Mouse (Mus musculus): ENCODE results near the gene Bola2.
A peak's percentile ranks its signal among the peaks of the same experiment; 100 is the strongest.

Gene Bola2

GRCm38 (mm10) chr7:126695210-126695611 is at the start of gene Bola2:
Gene Bola2 (plus strand): TSS chr7:126695401.
- Histone ChIP-seq H3K36me3 (ENCODE audit: control insufficient read depth, insufficient read depth, low read length, poor library complexity, severe bottlenecking) (peaks cover 18% of the 10 kb centered on the region), H3K27me3 (ENCODE audit: control insufficient read depth, insufficient read depth, low read length, poor library complexity, severe bottlenecking) (no peaks in the 10 kb centered on the region)
- peak; percentile 85 for DNase-seq (ENCODE audit: low read depth, low spot score)

- DNase-seq (ENCODE audit: low read depth, low spot score): peak; percentile 19
- Histone ChIP-seq H3K27me3 (ENCODE audit: control insufficient read depth, insufficient read depth, low read length, poor library complexity, severe bottlenecking) (no peaks in the 10 kb centered on the region), H3K36me3 (ENCODE audit: control insufficient read depth, insufficient read depth, low read length, poor library complexity, severe bottlenecking) (no peaks in the 10 kb centered on the region)
These were observed 49.5 kb upstream of the Bola2 start for GRCm38 (mm10) chr7:126645708-126646107.

- Histone ChIP-seq H3K36me3 (ENCODE audit: control insufficient read depth, insufficient read depth, low read length, poor library complexity, severe bottlenecking) (0 out of 2 replicates have a peak, but pooled peaks cover 4% of the 10 kb centered on the region), H3K27me3 (ENCODE audit: control insufficient read depth, insufficient read depth, low read length, poor library complexity, severe bottlenecking) (no peaks in the 10 kb centered on the region)
- peak; percentile 34 for DNase-seq (ENCODE audit: low read depth, low spot score)
These were observed 46.7 kb upstream of the Bola2 start for GRCm38 (mm10) chr7:126648486-126648885.

- peak; percentile 95 for DNase-seq (ENCODE audit: low read depth, low spot score)
- no peaks in the 10 kb centered on the region for H3K27me3 ChIP-seq (ENCODE audit: control insufficient read depth, insufficient read depth, low read length, poor library complexity, severe bottlenecking)
- 0 out of 2 replicates have a peak, but pooled peaks cover 4% of the 10 kb centered on the region for H3K36me3 ChIP-seq (ENCODE audit: control insufficient read depth, insufficient read depth, low read length, poor library complexity, severe bottlenecking)
These were observed 45.8 kb upstream of the Bola2 start, which contains the start of gene Sgf29 for GRCm38 (mm10) chr7:126649231-126650051. Gene Sgf29 (plus strand): TSS chr7:126649309.

GRCm38 (mm10) chr7:126650852-126651251 is 44.3 kb upstream of the Bola2 start:
- no peak for DNase-seq (ENCODE audit: low read depth, low spot score)
- 0 out of 2 replicates have a peak, but pooled peaks cover 4% of the 10 kb centered on the region for H3K36me3 ChIP-seq (ENCODE audit: control insufficient read depth, insufficient read depth, low read length, poor library complexity, severe bottlenecking)
- no peaks in the 10 kb centered on the region for H3K27me3 ChIP-seq (ENCODE audit: control insufficient read depth, insufficient read depth, low read length, poor library complexity, severe bottlenecking)

GRCm38 (mm10) chr7:126653991-126654390 is 41.2 kb upstream of the Bola2 start:
- 0 out of 2 replicates have a peak, but pooled peaks cover 4% of the 10 kb centered on the region for H3K36me3 ChIP-seq (ENCODE audit: control insufficient read depth, insufficient read depth, low read length, poor library complexity, severe bottlenecking)
- no peak for DNase-seq (ENCODE audit: low read depth, low spot score)
- H3K27me3 ChIP-seq (ENCODE audit: control insufficient read depth, insufficient read depth, low read length, poor library complexity, severe bottlenecking): no peaks in the 10 kb centered on the region

- peak; percentile 74 for DNase-seq (ENCODE audit: low read depth, low spot score)
- no peaks in the 10 kb centered on the region for H3K27me3 ChIP-seq (ENCODE audit: control insufficient read depth, insufficient read depth, low read length, poor library complexity, severe bottlenecking)
- H3K36me3 ChIP-seq (ENCODE audit: control insufficient read depth, insufficient read depth, low read length, poor library complexity, severe bottlenecking): 0 out of 2 replicates have a peak, but pooled peaks cover 4% of the 10 kb centered on the region
These were observed 39.5 kb upstream of the Bola2 start for GRCm38 (mm10) chr7:126655695-126656094.

- no peak for DNase-seq (ENCODE audit: low read depth, low spot score)
- H3K27me3 ChIP-seq (ENCODE audit: control insufficient read depth, insufficient read depth, low read length, poor library complexity, severe bottlenecking): no peaks in the 10 kb centered on the region
- peaks cover under 1% of the 10 kb centered on the region; the same call in 1 of the 2 replicates for H3K36me3 ChIP-seq (ENCODE audit: control insufficient read depth, insufficient read depth, low read length, poor library complexity, severe bottlenecking)
These were observed 37.7 kb upstream of the Bola2 start for GRCm38 (mm10) chr7:126657522-126657921.

GRCm38 (mm10) chr7:126659771-126660170 is 35.4 kb upstream of the Bola2 start:
- H3K27me3 ChIP-seq (ENCODE audit: control insufficient read depth, insufficient read depth, low read length, poor library complexity, severe bottlenecking): no peaks in the 10 kb centered on the region
- DNase-seq (ENCODE audit: low read depth, low spot score): no peak
- H3K36me3 ChIP-seq (ENCODE audit: control insufficient read depth, insufficient read depth, low read length, poor library complexity, severe bottlenecking): peaks cover 2% of the 10 kb centered on the region; the same call in 1 of the 2 replicates

- Histone ChIP-seq H3K36me3 (ENCODE audit: control insufficient read depth, insufficient read depth, low read length, poor library complexity, severe bottlenecking) (peaks cover 7% of the 10 kb centered on the region; the same call in 1 of the 2 replicates), H3K27me3 (ENCODE audit: control insufficient read depth, insufficient read depth, low read length, poor library complexity, severe bottlenecking) (no peaks in the 10 kb centered on the region)
- DNase-seq (ENCODE audit: low read depth, low spot score): no peak
These were observed 31.6 kb upstream of the Bola2 start for GRCm38 (mm10) chr7:126663646-126664045.

- no peak for DNase-seq (ENCODE audit: low read depth, low spot score)
- no peaks in the 10 kb centered on the region for H3K27me3 ChIP-seq (ENCODE audit: control insufficient read depth, insufficient read depth, low read length, poor library complexity, severe bottlenecking)
- peaks cover 7% of the 10 kb centered on the region; the same call in 1 of the 2 replicates for H3K36me3 ChIP-seq (ENCODE audit: control insufficient read depth, insufficient read depth, low read length, poor library complexity, severe bottlenecking)
These were observed 29.9 kb upstream of the Bola2 start for GRCm38 (mm10) chr7:126665269-126665668.

- DNase-seq (ENCODE audit: low read depth, low spot score): no peak
- peaks cover 9% of the 10 kb centered on the region for H3K36me3 ChIP-seq (ENCODE audit: control insufficient read depth, insufficient read depth, low read length, poor library complexity, severe bottlenecking)
- H3K27me3 ChIP-seq (ENCODE audit: control insufficient read depth, insufficient read depth, low read length, poor library complexity, severe bottlenecking): no peaks in the 10 kb centered on the region
These were observed 27.6 kb upstream of the Bola2 start for GRCm38 (mm10) chr7:126667495-126668090.

- Histone ChIP-seq H3K36me3 (ENCODE audit: control insufficient read depth, insufficient read depth, low read length, poor library complexity, severe bottlenecking) (peaks cover 7% of the 10 kb centered on the region), H3K27me3 (ENCODE audit: control insufficient read depth, insufficient read depth, low read length, poor library complexity, severe bottlenecking) (no peaks in the 10 kb centered on the region)
- no peak for DNase-seq (ENCODE audit: low read depth, low spot score)
These were observed 26.7 kb upstream of the Bola2 start for GRCm38 (mm10) chr7:126668452-126668851.

GRCm38 (mm10) chr7:126670152-126670551 is 25.0 kb upstream of the Bola2 start:
- no peak for DNase-seq (ENCODE audit: low read depth, low spot score)
- Histone ChIP-seq H3K27me3 (ENCODE audit: control insufficient read depth, insufficient read depth, low read length, poor library complexity, severe bottlenecking) (no peaks in the 10 kb centered on the region), H3K36me3 (ENCODE audit: control insufficient read depth, insufficient read depth, low read length, poor library complexity, severe bottlenecking) (peaks cover 7% of the 10 kb centered on the region)

- no peak for DNase-seq (ENCODE audit: low read depth, low spot score)
- no peaks in the 10 kb centered on the region for H3K27me3 ChIP-seq (ENCODE audit: control insufficient read depth, insufficient read depth, low read length, poor library complexity, severe bottlenecking)
- peaks cover 3% of the 10 kb centered on the region; the same call in 1 of the 2 replicates for H3K36me3 ChIP-seq (ENCODE audit: control insufficient read depth, insufficient read depth, low read length, poor library complexity, severe bottlenecking)
These were observed 23.1 kb upstream of the Bola2 start for GRCm38 (mm10) chr7:126672111-126672510.

Measured in splenic B cell, adult 2 months (primary cell).